Mouse (Mus musculus) cerebellum, adult 9-10 months (tissue): ENCODE results near the gene Zfp958.
"Not testable (repeated sequence)": the region's sequence is repeated elsewhere in the genome, so short reads cannot be mapped to it uniquely, and the experiment has no call there.

Experiments used
- DNase-seq: peaks from one replicate; pipeline ENCODE4 v3.0.0; 2022

Gene Zfp958

DNA sequence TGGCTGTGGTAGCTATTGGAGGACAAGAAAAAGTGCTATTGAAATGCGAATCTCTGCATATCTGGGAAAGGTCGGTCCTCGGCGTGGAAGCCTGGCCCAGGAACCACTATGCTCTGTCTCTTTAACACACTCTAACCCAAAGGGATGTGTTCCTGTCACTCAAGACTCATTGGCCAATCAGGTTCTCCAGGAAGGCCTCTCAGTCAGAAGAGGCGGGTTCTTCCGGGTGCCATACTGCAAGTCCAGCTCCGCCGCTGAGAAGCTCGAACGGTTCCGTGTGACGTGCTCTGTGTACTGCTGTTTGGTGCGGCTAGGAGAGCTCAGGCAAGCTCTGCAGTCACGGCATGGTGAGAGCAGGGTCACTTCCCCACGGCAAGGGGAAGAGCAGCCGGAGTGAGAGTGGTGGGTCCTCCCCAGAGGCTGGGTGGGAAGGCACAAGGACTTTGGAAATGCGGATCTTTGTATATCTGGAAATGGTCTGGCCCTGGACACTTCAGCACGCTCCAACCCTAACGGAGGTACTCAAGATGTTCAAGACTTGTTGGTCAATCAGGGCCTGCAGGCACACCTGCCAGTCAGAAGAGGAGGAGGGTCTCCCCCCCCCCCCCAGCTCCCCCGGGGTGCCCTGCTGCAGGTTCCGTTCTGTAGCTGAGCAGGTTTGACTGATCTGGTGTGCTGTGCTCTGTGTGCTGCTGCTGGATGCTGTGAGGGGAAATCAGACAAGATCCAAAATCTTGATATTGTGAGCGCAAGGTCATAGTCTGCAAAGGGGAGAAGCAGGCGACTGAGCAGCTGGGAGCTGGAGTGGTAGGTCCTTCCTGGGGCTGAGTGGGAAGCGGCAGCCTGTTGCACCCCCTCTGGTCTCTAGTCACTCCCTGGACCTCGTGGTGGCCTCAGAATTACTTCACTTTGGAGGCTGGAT lies at the start of gene Zfp958:
Gene Zfp958 (plus strand): TSS at position 236 of the 922 bp plus-strand sequence.
- peak; percentile 99 for DNase-seq

DNA sequence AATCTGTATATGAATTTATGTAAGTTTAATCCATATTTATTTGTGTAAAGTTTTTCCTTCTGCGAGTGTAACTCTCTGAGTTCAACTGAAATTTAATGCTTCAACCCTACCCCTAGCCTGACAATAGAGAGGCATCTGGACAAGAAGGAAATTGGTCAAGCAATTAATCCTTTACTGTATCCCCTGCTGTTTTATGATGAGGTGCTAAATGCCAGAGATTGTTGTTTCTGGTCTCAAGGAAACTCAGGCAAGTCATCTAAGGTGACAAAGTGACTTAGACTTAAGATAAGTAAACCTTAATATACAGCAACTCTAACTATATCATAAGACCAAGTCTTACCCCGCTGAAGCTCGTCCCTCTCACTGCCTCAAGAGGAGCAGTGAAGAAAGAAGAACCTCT lies 31.0 kb upstream of the Zfp958 start:
- no peak for DNase-seq

DNA sequence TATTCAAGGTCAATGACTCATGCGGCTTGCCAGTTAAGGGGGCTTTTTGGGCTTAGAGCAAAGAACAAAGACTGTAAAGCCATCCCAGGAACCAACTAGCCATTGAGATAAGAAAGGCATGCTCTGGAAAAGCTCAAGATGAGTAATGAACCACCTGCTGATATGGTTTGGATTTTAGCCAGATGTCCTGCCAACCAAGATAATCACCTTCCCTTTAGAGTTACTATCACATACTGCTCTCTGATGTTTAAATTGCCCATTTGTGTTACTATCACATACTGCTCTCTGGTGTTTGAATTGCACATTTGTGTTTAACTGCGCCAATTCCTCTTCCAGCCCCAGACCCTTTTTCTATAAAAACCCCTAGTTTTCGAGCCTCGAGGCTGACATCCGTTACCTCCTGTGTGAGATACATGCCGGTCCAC lies 30.2 kb upstream of the Zfp958 start:
- DNase-seq: no peak

DNA sequence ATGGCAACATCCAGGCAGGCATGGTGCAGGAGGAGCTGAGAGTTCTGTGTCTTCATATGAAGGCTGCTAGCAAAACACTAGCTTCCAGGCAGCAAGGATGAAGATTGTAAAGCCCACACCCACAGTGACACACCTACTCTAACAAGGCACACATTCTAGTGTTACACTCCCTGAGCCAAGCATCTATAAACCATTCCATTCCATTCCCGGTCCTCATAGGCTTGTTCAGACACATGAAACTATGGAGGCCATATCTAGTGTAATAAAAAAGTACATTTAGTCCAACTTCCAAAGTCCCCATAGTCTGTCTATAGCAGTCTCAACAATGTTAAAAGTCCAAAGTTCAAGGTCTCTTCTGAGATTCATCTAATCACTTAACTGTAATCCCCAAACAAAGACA lies 28.3 kb upstream of the Zfp958 start:
- no peak for DNase-seq

DNA sequence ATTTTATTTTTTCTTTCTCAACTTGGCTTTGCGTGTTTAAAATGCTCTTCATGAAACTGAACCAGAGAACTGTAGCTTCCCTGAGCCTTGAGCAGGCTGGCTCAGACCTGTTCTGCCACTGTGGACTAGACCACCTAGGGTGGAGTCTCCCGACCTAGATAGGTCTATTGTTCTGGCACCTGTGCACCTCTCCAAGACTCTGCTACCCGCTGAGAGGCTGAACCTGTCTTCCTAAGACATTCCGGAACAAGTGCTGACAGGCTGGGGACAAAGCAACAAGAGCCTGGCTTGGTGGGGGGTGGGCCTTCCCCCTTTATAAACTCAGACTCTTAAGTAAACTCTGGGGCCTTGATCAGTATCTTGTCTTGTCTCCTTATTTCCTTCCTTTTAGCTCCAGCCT lies 26.6 kb upstream of the Zfp958 start:
- DNase-seq: no peak

DNA sequence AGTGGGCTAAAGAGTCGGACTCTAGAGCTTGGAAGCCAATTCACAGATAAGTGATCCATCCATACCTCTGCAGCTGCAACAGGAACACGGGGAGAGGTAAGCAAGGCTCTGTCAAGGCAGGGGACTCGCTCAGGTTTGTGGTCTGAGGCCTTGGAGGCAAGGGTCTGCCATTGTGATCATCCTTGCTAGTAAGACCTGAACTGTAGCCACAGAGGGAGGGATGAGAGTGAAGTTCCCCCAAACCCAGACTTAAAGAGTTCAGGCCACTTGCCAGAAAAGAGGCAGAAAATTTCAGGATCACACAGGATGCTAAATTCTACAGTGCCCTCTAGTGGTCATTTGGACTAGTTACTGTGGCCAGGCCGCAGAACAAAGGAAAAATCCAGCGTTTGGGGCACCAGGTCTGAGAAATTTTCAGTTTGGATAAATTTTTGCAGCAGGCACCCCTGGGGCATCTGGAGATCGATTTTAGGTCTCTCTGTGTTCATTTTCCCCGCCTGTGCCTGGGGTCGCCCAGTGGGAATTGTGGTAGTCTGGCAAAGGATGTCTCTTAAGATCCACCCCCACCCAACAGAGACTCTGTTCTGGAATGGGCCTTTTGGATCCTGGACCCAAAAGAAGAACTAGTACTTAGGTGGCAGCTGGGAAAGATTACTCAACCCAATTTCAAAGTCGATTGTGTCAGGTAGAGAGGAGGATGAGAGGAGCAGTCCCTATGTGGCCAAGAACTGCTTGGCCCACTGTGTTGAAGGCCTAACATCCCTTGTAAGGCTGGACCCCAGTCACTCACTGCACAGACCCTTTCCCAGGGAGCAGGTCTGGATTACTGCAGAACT lies 24.6 kb upstream of the Zfp958 start:
- DNase-seq: peak; percentile 59

DNA sequence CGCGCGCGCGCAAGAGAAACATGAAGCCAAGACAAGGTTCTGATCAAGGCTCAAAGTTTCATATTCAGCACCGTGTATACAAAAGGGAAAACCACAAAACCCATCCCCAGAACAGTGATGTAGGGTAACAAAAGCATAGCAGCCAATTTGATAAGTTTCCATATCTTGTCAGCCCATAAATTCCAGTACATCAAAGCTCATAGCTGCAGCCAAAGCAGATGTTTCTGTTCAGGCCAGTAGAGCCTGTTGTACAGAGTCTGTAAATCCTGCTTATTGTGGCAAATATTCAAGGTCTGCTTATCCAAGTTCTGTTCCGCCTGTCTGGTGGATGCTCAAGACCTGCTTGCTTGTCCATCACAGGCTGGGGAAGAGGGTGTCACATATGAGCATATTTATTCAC lies 4.1 kb upstream of the Zfp958 start:
- no peak for DNase-seq

DNA sequence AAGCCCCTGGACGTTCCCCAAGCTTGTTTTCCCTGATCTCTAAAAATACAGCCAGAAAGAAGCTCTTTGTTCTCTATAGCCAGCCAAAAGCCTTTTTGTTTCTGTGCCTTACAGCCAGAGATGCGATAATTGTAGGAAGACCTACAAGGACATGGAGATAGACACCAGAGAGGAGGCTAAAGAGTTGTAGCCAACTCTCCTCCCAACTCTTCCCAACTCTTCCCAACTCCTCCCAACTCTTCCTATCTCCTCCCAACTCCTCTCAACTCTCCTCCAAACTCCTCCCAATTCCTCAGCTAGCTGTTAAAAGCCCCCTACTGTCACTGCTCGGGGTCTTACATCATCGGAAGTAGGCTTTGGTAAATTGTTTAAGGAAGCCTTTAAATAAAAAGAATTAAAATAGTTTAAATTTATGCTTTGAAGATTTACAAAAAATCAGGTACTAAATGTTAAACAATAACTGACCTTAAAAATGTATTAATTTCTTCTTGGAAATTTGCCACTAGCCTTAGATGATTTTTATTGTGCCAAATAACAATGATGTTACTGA lies 1.3 kb upstream of the Zfp958 start:
- peak; percentile 25 for DNase-seq

DNA sequence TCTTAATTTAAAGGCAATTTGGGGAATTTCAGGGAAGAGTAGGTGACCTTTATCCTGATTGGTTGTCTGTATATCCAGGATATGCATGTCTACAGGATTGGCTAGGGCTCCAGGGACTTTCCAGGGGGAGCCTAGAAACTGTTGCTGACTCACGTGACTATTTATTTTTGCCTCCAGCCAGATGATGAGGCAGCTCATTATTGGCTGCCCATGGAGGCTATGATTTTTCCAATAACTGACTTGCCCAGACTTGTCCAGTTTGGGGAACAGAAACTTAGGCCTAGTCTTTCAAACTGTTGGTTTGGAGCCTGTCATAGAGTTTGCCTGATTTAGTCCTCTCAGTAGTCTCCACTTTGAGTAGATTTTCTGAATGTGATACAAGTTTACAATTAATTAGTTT lies 14.4 kb downstream of the Zfp958 start:
- DNase-seq: no peak

DNA sequence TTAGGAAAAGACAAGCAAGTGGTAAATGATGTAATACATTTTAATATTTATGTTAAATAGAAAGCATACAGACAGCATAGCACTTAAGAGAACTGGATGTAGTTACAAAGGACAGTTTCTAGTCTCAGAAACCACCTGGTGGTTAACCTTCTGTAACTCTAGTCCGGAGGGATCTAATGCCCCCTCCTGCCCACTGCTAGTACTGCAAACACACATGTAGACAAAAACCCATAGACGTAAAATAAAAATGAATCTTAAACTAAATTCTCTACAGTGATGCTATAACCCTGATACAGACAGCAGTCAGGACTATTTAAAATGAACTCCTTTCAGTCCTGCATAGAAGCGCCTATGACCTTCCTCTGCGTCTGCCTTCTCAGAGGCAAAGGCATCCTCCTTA lies 24.1 kb downstream of the Zfp958 start:
- no peak for DNase-seq

DNA sequence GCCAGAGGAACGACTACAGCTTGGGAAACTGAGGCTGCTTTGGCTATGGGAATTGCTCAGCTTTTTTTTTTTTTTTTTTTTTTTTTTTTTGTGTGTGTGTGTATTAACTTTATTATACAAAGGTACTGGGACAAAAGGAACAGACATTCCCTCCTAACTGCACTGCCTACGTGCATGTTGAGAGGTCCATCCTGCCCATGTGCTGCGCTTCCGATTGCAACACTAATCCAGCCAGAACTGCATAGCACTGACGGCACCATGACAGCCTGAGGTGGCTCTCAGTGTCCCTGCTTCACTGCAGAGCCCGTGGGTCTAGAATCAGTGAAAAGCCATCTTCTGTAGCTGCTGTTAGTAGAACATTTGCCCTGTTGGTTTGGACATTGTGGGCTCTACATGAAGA lies 30.0 kb downstream of the Zfp958 start:
- not testable (repeated sequence) for DNase-seq

DNA sequence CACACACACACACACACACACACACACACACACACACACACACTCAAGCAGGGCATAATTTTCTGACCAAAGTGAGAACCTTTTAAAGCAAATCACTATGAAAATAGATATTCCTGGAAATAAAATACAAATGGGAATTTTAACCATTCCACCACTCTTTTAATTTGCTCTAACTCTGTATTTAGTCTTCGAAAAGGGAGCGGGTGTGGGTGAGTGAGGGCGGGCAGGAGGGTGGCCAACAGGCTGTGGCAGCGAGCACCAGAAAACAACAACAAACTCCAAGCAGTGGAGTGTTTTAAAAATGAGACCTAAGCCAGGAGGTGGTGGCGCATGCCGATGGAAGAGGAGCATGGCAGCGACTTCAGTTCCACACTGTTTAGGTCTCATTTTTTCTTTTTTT lies 43.6 kb downstream of the Zfp958 start:
- no peak for DNase-seq

DNA sequence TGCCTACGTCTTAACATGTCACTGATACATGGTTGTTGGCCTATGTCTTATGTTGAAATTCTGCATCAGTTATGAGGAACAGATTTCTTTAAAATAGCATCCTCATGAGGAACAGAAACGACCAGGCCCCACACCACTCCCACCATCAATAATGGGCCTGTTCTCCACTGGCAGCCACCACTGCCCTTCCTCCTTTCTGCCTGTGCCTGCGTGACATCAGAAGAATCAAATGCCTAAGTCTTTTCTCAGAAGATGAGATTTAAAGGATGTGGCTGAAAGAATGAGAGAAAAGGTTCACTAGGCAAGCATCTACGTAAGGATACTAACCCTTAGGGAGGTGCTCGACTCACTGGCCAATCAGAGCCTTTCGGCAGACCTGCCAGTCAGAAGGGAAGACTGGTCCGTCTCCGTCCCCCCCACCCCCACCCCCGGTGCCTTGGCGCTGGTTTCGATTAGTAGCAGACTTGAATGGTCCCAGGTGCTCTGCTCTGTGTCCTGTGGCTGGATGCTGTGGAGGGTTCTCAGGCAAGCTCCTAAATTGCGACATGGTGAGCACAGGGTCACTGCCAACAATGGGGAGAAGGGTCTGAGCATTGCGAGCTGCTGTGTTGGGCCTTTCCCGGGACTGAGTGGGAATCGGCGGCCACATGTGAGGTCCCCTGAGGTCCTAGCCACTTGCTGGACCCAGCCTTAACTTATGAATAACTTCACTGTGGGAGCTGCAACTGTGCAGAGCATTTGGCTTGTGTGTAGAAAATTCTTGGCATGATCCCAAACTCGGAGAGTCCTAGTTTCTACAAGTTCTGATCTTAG lies 62.4 kb downstream of the Zfp958 start:
- peak; percentile 55 for DNase-seq

DNA sequence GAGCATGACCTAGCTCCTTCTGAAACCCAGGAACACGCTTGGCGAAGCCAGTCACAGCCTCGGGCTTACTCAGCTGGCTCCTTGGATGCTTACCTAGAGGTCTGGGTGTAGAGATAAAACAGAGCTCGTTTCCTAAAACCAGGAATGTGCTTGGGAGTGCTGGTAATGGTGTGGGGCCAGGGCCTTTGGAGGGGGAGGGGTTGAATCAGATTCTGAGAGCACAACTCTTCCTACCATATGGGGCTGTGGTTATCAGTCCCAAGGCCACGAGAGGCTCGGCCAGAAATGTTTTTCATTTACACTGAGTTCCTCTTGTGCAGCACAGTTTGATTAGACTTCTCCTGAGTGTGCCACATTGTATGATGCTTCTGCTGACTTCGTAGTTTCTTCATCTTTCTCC lies 63.6 kb downstream of the Zfp958 start:
- DNase-seq: peak; percentile 74

DNA sequence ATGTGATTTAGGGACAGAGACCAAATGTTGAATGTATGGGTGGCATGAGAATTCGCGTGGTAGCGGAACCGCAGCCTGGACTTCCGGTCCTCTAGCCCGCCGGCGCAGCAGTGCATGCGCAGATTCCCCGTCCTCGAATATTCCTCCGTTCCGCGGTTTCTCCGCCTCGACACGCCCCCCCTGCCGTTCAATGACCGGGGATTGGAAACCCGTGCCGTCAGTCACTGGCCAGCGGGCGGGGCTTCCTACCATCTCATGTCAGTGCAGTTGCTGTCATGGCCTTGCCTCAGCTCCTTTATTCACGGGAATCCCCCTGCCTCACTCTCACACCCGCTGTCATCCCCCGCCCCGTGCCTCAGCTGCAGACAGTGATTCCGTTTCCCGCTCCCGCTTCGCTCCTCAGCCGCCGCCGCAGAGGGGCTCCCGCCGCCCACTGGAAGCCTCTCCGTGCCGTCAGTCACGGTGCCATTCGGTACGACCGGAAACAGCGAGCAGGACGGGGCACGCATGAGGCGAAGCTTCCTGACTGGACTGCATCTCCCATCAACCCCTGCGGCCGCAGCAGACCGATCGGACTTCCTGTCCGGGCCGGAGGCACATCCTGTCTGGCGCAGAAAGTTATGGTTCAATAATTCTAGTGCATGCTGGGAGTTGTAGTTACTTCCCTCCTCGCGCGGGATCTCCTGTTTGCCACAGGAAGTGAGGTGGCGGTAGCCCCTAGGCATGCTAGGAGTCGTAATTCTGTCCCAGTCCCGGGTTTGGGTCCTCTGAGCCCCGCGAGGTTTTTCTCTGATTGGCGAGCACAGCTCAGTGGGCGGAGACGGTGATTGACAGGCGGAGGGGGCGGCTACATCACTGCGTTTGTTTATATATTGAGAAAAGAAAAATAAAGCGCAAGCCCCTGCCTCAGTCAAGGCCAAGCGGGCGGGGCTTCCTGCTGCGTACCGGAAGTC lies 64.6 kb downstream of the Zfp958 start:
- DNase-seq: peak; percentile 99

DNA sequence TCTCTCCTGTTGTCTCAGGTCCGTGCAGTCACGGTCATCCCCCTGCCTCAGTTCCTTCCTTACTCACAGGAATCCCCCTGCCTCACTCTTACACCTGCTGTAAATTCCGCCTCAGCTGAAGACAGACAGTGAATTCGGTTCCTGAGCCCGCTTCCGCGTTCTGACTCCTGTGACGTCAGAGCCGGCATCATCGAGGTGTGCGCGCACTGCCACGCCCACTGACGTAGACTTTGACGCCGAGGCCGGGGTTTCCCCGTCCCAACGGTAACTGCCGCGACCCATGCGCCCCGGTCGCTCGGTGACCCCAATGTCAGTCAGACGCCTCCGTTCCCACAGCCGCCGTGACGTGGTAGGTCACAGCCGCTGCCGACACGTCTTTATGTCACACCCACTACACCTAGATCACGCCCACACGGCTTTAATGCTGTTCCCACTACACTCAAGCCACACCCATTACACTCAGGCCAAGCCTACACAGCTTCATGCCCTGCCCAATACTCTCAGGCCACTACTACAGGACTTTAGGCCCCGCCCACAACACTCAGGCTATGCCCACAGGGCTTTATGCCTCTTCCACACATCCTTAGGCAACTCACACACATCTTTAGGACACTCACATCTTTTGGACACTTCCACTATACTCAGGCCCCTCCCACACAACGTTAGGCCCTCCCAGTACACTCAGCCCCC lies 65.4 kb downstream of the Zfp958 start:
- peak; percentile 93 for DNase-seq

DNA sequence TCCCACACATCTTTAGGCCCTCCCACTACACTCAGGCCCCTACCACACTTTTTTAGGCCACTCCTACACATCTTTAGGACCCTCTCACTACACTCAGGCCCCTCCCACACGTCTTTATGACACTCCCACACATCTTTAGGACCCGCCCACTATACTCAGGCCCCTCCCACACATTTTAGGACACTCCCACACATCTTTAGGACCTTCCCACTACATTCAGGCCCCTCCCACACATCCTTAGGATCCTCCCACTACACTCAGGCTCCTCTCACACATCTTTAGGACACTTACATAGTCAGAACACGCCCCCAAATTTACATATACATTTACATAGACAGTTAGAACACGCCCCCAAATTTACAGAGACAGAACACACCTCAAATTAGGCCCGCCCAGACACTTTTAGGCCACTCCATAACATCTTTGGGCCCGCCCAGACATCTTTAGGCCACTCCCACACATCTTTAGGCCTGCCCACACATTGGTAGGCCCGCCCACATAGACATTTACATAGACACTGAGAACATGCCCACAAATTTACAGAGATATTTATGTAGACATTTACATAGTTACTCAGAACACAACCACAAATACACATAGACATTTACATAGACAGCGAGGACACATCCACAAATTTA lies 66.1 kb downstream of the Zfp958 start:
- DNase-seq: no peak

DNA sequence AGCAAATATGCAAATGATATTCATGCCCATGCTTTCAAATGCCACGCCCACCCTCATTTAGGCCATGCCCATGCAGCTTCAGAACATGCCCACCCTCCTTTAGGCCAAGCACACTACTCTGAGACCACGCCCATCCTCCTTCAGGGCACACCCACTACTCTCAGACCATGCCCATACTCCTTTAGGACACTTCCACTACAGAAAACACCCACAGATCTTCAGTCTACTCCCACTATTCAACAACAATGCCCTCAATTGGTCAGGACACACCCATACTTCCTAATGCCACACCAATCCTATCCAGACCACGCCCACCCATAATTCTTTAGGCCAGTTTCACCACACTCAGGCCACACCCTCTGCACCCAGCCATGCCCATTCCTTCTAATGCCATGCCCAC lies 66.8 kb downstream of the Zfp958 start:
- DNase-seq: peak; percentile 64
